Mouse (Mus musculus) olfactory bulb, adult 2 months (tissue): ENCODE results near the gene Rnf115.

Experiments used
- CTCF ChIP-seq: fragments of 200-500 bp; IDR thresholded peaks from 2 replicates; pipeline ENCODE4 v1.5.1; 2012; ENCODE audit warnings: low read depth, mild to moderate bottlenecking, low read length, moderate library complexity; ENCODE audit not compliant: insufficient read depth
- POLR2A ChIP-seq: fragments of 200-500 bp; IDR thresholded peaks from 2 replicates; pipeline ENCODE4 v1.6.1; 2012; ENCODE audit warnings: mild to moderate bottlenecking, low read depth, low read length, moderate library complexity; ENCODE audit not compliant: insufficient read depth

DNA sequence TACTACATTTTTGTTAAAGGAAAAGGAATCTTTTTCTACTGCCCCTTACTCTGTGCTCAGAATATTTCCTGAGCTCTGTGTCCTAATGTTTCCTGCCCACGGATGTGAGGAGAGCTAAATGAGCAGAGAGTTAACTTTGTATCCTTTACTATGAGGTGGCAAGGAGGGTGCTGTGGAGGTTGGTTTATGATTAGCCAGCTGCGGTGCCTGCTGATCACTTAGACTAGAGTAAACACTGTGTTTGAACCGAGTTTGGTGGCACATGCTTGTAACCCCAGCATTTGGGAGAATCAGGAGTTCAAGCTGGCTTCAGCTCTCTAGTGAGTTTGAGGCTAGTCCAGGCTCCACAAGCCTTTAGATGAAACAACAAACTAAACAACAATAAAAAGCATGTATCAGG is 49.7 kb downstream of the Rnf115 start:
- TF ChIP-seq CTCF: no peak
- no peak for TF ChIP-seq POLR2A
